Mouse (Mus musculus) intestine, postnatal 0 days (tissue): ENCODE results near the gene Slc25a17. TPM values are rescaled to one million over a fixed set of nuclear protein-coding genes. Genes with fewer than 3 reads are reported as not detected.

Experiments used
- ATAC-seq: fragments of 200-750 bp; cut with Nextera tagmentation; 2 replicates; pipeline ENCODE4 v1.8.0; 2017; ENCODE audit warnings: mild to moderate bottlenecking, moderate TSS enrichment, moderate library complexity
- H3K27ac ChIP-seq: fragments of 300-500 bp; sonication (generic); 2 replicates; pipeline ENCODE4 v1.5.1; 2014; ENCODE audit warnings: mild to moderate bottlenecking, low read depth, low read length, moderate library complexity
- H3K27me3 ChIP-seq: fragments of 300-500 bp; sonication (generic); replicated peaks from 2 replicates; pipeline ENCODE4 v1.6.1; 2014; ENCODE audit warnings: low read length, mixed read lengths; ENCODE audit not compliant: control insufficient read depth, insufficient read depth
- H3K36me3 ChIP-seq: fragments of 300-500 bp; sonication (generic); 2 replicates; pipeline ENCODE4 v1.6.1; 2014; ENCODE audit warnings: mild to moderate bottlenecking, moderate library complexity; ENCODE audit not compliant: control insufficient read depth, insufficient read depth
- H3K4me1 ChIP-seq: fragments of 300-500 bp; sonication (generic); replicated peaks from 2 replicates; pipeline ENCODE4 v1.6.1; 2014; ENCODE audit warnings: antibody characterized with exemption, low read length, mixed read lengths; ENCODE audit not compliant: control insufficient read depth, insufficient read depth
- H3K4me2 ChIP-seq: fragments of 300-500 bp; sonication (generic); replicated peaks from 2 replicates; pipeline ENCODE4 v1.6.1; 2014; ENCODE audit warnings: low read depth, mild to moderate bottlenecking, moderate library complexity
- H3K4me3 ChIP-seq: fragments of 300-500 bp; sonication (generic); 2 replicates; pipeline ENCODE4 v1.5.1; 2014; ENCODE audit warnings: low read depth, low read length
- H3K9ac ChIP-seq: fragments of 300-500 bp; sonication (generic); 2 replicates; pipeline ENCODE4 v1.6.1; 2014; ENCODE audit warnings: mild to moderate bottlenecking, low read depth, low read length
- H3K9me3 ChIP-seq: fragments of 300-500 bp; sonication (generic); 2 replicates; pipeline ENCODE4 v1.6.1; 2016; ENCODE audit warnings: mixed run types; ENCODE audit not compliant: control insufficient read depth
- CTCF ChIP-seq: sonication (generic); IDR thresholded peaks from 2 replicates; pipeline ENCODE4 v1.5.1; 2016; ENCODE audit warnings: low read depth, mild to moderate bottlenecking, control low read depth, antibody characterized with exemption, moderate library complexity
- WGBS: fragments of 180-500 bp; shearing (Covaris S2); extraction: QIAGEN DNeasy Blood & Tissue Kit; methylation state at CpG from one replicate; pipeline ENCODE4 v1.1.7; 2014; 5-methylcytosine and 5-hydroxymethylcytosine counted together
- polyA plus RNA-seq: library from polyadenylated mRNA; unstranded; fragments of >200 nt; fragmentation: Nextera tagmentation; extraction: Ambion mirVana; gene quantifications from 2 replicates; pipeline ENCODE4 v1.2.1, GENCODE M21; 2015

The Slc25a17 gene
- polyA plus RNA-seq, 1 experiment from 2014 or later: 33.2 TPM

DNA sequence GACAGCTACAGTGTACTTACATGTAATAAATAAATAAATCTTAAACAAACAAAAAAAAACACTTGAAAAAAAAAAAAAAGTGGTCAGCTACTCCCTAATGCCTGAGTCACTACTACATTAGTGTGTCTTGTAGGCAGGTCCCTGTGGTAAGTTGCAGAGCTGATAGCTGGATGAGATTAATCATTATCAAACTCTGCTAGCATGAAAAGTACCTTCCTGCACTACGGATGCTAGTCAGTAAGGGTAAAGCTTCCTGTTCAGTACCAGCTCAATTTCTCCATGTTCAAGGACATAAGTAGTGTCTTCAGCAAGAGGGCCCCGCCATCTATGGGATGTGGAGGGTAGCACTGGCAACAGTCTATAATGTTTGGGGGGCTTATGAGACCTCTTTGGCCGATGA, 46.7 kb downstream of the Slc25a17 start:
- 0 out of 2 replicates have a peak, but pooled peaks have one; percentile 31 for ATAC-seq
- H3K4me3 ChIP-seq: no peak overlapping the region
- H3K9me3 ChIP-seq: 0 out of 2 replicates have a peak, but pooled peaks cover 3% of the 10 kb centered on the region
- no peak overlapping the region for H3K27ac ChIP-seq
- 0 out of 2 replicates have a peak, but pooled peaks have one; percentile 11 for TF ChIP-seq CTCF
- H3K4me2 ChIP-seq: no peak overlapping the region
- no peaks in the 10 kb centered on the region for H3K4me1 ChIP-seq
- peaks cover 4% of the 10 kb centered on the region; the same call in 1 of the 2 replicates for H3K36me3 ChIP-seq
- H3K27me3 ChIP-seq: no peaks in the 10 kb centered on the region
- WGBS: 77% methylated on average over 3 of the region's 3 CpGs
- H3K9ac ChIP-seq: no peak overlapping the region

- H3K4me2 ChIP-seq: no peak overlapping the region
- WGBS: 45% methylated on average over 6 of the region's 6 CpGs
- no peak overlapping the region for H3K27ac ChIP-seq
- no peaks in the 10 kb centered on the region for H3K4me1 ChIP-seq
- no peak for TF ChIP-seq CTCF
- H3K36me3 ChIP-seq: no peaks in the 10 kb centered on the region
- H3K9me3 ChIP-seq: no peaks in the 10 kb centered on the region
- ATAC-seq: peak; percentile 36; the same call in 1 of the 2 replicates
- no peak overlapping the region for H3K4me3 ChIP-seq
- H3K9ac ChIP-seq: no peak overlapping the region
- no peaks in the 10 kb centered on the region for H3K27me3 ChIP-seq
These were observed 49.6 kb downstream of the Slc25a17 start for GRCm38 (mm10) chr15:81311026-81311425.

DNA sequence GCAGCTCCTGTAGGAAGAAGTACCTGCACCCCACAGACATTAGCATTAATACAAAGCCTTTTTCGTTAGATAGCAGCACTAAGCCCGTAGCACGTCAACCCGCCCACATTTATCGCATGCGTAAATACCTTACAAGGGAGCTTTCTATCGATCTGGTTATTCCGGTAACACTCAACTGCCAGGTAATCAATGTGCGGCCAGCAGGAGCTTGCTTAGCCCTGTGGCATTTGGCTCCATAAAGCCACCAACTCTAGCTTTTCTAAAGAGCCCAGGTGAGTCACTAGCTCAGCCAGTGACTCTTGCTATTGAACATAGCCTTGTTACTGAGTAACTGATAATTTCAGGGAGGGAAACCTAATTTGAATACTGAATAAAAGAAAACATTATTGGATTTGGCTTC, 50.3 kb downstream of the Slc25a17 start:
- TF ChIP-seq CTCF: no peak
- 66% methylated on average over 9 of the region's 9 CpGs for WGBS
- H3K36me3 ChIP-seq: no peaks in the 10 kb centered on the region
- no peaks in the 10 kb centered on the region for H3K4me1 ChIP-seq
- no peak for ATAC-seq
- no peak overlapping the region for H3K27ac ChIP-seq
- H3K9ac ChIP-seq: no peak overlapping the region
- no peak overlapping the region for H3K4me2 ChIP-seq
- no peaks in the 10 kb centered on the region for H3K27me3 ChIP-seq
- H3K4me3 ChIP-seq: no peak overlapping the region
- no peaks in the 10 kb centered on the region for H3K9me3 ChIP-seq

GRCm38 (mm10) chr15:81308038-81308437, 52.6 kb downstream of the Slc25a17 start:
- WGBS: 92% methylated on average over 7 of the region's 7 CpGs
- Histone ChIP-seq H3K9ac (no peak overlapping the region), H3K4me1 (no peaks in the 10 kb centered on the region), H3K4me2 (no peak overlapping the region), H3K27me3 (no peaks in the 10 kb centered on the region), H3K4me3 (no peak overlapping the region), H3K36me3 (no peaks in the 10 kb centered on the region), H3K27ac (no peak overlapping the region), H3K9me3 (no peaks in the 10 kb centered on the region)
- TF ChIP-seq CTCF: no peak
- no peak for ATAC-seq

- H3K9ac ChIP-seq: no peak overlapping the region
- no peak for TF ChIP-seq CTCF
- H3K9me3 ChIP-seq: no peaks in the 10 kb centered on the region
- no peak overlapping the region for H3K4me3 ChIP-seq
- no peaks in the 10 kb centered on the region for H3K27me3 ChIP-seq
- WGBS: 94% methylated on average over 6 of the region's 6 CpGs
- H3K4me1 ChIP-seq: no peaks in the 10 kb centered on the region
- no peak overlapping the region for H3K4me2 ChIP-seq
- no peak overlapping the region for H3K27ac ChIP-seq
- ATAC-seq: no peak
- H3K36me3 ChIP-seq: no peaks in the 10 kb centered on the region
These were observed 54.1 kb downstream of the Slc25a17 start for GRCm38 (mm10) chr15:81306501-81306900.

- Histone ChIP-seq H3K4me2 (no peak overlapping the region), H3K4me1 (no peaks in the 10 kb centered on the region), H3K27me3 (no peaks in the 10 kb centered on the region), H3K4me3 (no peak overlapping the region), H3K36me3 (no peaks in the 10 kb centered on the region), H3K9ac (no peak overlapping the region), H3K27ac (no peak overlapping the region), H3K9me3 (no peaks in the 10 kb centered on the region)
- WGBS: 57% methylated on average over 8 of the region's 8 CpGs
- no peak for ATAC-seq
- no peak for TF ChIP-seq CTCF
These were observed 55.6 kb downstream of the Slc25a17 start for GRCm38 (mm10) chr15:81305035-81305434.

GRCm38 (mm10) chr15:81304006-81304405, 56.6 kb downstream of the Slc25a17 start:
- no peak overlapping the region for H3K9ac ChIP-seq
- H3K36me3 ChIP-seq: no peaks in the 10 kb centered on the region
- H3K4me3 ChIP-seq: no peak overlapping the region
- WGBS: 91% methylated on average over 7 of the region's 7 CpGs
- no peak overlapping the region for H3K27ac ChIP-seq
- TF ChIP-seq CTCF: no peak
- no peaks in the 10 kb centered on the region for H3K27me3 ChIP-seq
- H3K9me3 ChIP-seq: no peaks in the 10 kb centered on the region
- no peak for ATAC-seq
- H3K4me2 ChIP-seq: no peak overlapping the region
- no peaks in the 10 kb centered on the region for H3K4me1 ChIP-seq
